Mouse (Mus musculus) thymus, postnatal 0 days (tissue): Measurements from ENCODE around the gene Hnrnpul2. TPM values are rescaled to one million over a fixed set of nuclear protein-coding genes. Genes with fewer than 3 reads are reported as not detected.
A peak's percentile ranks its signal among the peaks of the same experiment; 100 is the strongest.
"Not testable (repeated sequence)": the region's sequence is repeated elsewhere in the genome, so short reads cannot be mapped to it uniquely, and the experiment has no call there.

ENCODE experiments used
- DNase-seq: peaks from one replicate; pipeline ENCODE4 v3.0.0-alpha.2; 2015; ENCODE audit warnings: low spot score
- polyA plus RNA-seq: library from polyadenylated mRNA; unstranded; fragments of >200 nt; fragmentation: Nextera tagmentation; extraction: Ambion mirVana; gene quantifications from 2 replicates; pipeline ENCODE4 v1.2.1, GENCODE M21; 2015

Hnrnpul2 gene
- polyA plus RNA-seq, 1 experiment from 2014 or later = 5.3 TPM

- DNase-seq = peak; percentile 18
Observed at GRCm38 (mm10) chr19:8818301-8818798, 1.5 kb upstream of the Hnrnpul2 start.

- peak; percentile 97 for DNase-seq
Observed at GRCm38 (mm10) chr19:8818801-8819595, 812 bp upstream of the Hnrnpul2 start, which contains the start of gene Ttc9c. Ttc9c (minus strand) TSS chr19:8819333.

- DNase-seq = no peak
Observed at GRCm38 (mm10) chr19:8820424-8820956, 680 bp downstream of the Hnrnpul2 start.

- no peak for DNase-seq
Observed at GRCm38 (mm10) chr19:8821146-8821545, 1.3 kb downstream of the Hnrnpul2 start.

GRCm38 (mm10) chr19:8822696-8823095 is 2.9 kb downstream of the Hnrnpul2 start:
- DNase-seq = no peak

- no peak for DNase-seq
Observed at GRCm38 (mm10) chr19:8829660-8830059, 9.8 kb downstream of the Hnrnpul2 start, which contains the start of gene AC129217.1. AC129217.1 (plus strand) TSS chr19:8829773.

- no peak for DNase-seq
Observed at GRCm38 (mm10) chr19:8830664-8831063, 10.9 kb downstream of the Hnrnpul2 start.

- no peak for DNase-seq
Observed at GRCm38 (mm10) chr19:8831262-8831661, 11.5 kb downstream of the Hnrnpul2 start.

- no peak for DNase-seq
Observed at GRCm38 (mm10) chr19:8832971-8833370, 13.2 kb downstream of the Hnrnpul2 start.

GRCm38 (mm10) chr19:8836327-8836726 is 16.5 kb downstream of the Hnrnpul2 start:
- not testable (repeated sequence) for DNase-seq

GRCm38 (mm10) chr19:8837251-8837791 is 17.5 kb downstream of the Hnrnpul2 start, which contains the start of gene Bscl2:
Bscl2 (plus strand) TSS chr19:8837467.
- DNase-seq = peak; percentile 84

- DNase-seq = peak; percentile 39
Observed at GRCm38 (mm10) chr19:8838041-8838730, 18.4 kb downstream of the Hnrnpul2 start.

- no peak for DNase-seq
Observed at GRCm38 (mm10) chr19:8839103-8839907, 19.5 kb downstream of the Hnrnpul2 start, which contains the start of gene Gng3. Gng3 (minus strand) TSS chr19:8839194.

- DNase-seq = peak; percentile 55
Observed at GRCm38 (mm10) chr19:8839908-8840791, 20.3 kb downstream of the Hnrnpul2 start.

- DNase-seq = no peak
Observed at GRCm38 (mm10) chr19:8841012-8841411, 21.2 kb downstream of the Hnrnpul2 start.

- DNase-seq = no peak
Observed at GRCm38 (mm10) chr19:8842961-8843360, 23.2 kb downstream of the Hnrnpul2 start.

GRCm38 (mm10) chr19:8844371-8845129 is 24.7 kb downstream of the Hnrnpul2 start:
- peak; percentile 82 for DNase-seq

GRCm38 (mm10) chr19:8848356-8848755 is 28.5 kb downstream of the Hnrnpul2 start:
- DNase-seq = no peak

- no peak for DNase-seq
Observed at GRCm38 (mm10) chr19:8850402-8850901, 30.6 kb downstream of the Hnrnpul2 start, which contains the start of gene Lrrn4cl. Lrrn4cl (plus strand) TSS chr19:8850768.
